ENCODE assay signal across 8 mouse cellular contexts in the genomic region with DNA sequence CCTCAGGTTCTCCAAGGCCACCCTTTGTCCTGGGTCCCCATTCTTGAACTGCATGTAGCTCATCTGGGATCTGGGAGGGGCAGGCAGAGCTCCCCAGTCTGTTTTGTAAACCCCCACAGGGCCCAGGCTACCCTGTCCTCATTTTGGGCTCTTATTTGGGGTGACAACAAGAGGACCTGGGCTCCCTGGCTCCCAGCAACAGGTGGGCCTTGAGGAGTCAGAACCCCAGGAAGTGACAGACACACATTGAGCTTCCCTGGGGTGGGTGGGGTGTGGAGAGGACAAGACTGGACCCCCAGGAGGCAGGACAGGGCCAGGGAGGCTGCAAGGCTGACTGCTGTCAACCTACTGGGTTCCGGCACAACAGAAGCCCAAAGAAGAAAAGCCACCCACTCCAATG. TPM values are rescaled to one million over a fixed set of nuclear protein-coding genes. Genes with fewer than 3 reads are reported as not detected.
DNase-seq lines count a peak whose midpoint lies in the region; ATAC-seq and TF ChIP-seq lines count a peak whose summit lies in the region.

No protein-coding gene starts in this region.

- no peaks in the 10 kb centered on the region for H3K9me3 ChIP-seq in neural tube, embryonic 11.5 days (ENCODE audit: control insufficient read depth, low read length)
- no peaks in the 10 kb centered on the region for H3K9me3 ChIP-seq in limb, embryonic 15.5 days
- no peaks in the 10 kb centered on the region for H3K9me3 ChIP-seq in stomach, postnatal 0 days (ENCODE audit: control insufficient read depth, low read length)

- H3K4me3 ChIP-seq in neural tube, embryonic 11.5 days (ENCODE audit: low read depth, low read length) = peak overlapping the region; percentile 85
- peak overlapping the region; percentile 98 for H3K4me3 ChIP-seq in limb, embryonic 15.5 days
- peak overlapping the region; percentile 90 for H3K4me3 ChIP-seq in stomach, postnatal 0 days (ENCODE audit: low read depth, low read length)

- H3K36me3 ChIP-seq in neural tube, embryonic 11.5 days (ENCODE audit: control insufficient read depth, insufficient read depth, low read length) = no peaks in the 10 kb centered on the region
- H3K36me3 ChIP-seq in limb, embryonic 15.5 days = peaks cover 14% of the 10 kb centered on the region
- no peaks in the 10 kb centered on the region for H3K36me3 ChIP-seq in stomach, postnatal 0 days (ENCODE audit: control insufficient read depth, insufficient read depth, low read length)

- peak overlapping the region; percentile 88 for H3K9ac ChIP-seq in neural tube, embryonic 11.5 days (ENCODE audit: low read length)
- peak overlapping the region; percentile 99 for H3K9ac ChIP-seq in limb, embryonic 15.5 days
- H3K9ac ChIP-seq in stomach, postnatal 0 days (ENCODE audit: low read length) = peak overlapping the region; percentile 88

- no peak overlapping the region for H3K27ac ChIP-seq in neural tube, embryonic 11.5 days (ENCODE audit: low read depth, low read length)
- H3K27ac ChIP-seq in limb, embryonic 15.5 days = no peak overlapping the region
- peak overlapping the region; percentile 75; the same call in 1 of the 2 replicates for H3K27ac ChIP-seq in stomach, postnatal 0 days (replicated peaks)

- H3K27me3 ChIP-seq in neural tube, embryonic 11.5 days (ENCODE audit: control insufficient read depth, insufficient read depth, low read length) = no peaks in the 10 kb centered on the region
- no peaks in the 10 kb centered on the region for H3K27me3 ChIP-seq in limb, embryonic 15.5 days
- no peaks in the 10 kb centered on the region for H3K27me3 ChIP-seq in stomach, postnatal 0 days (ENCODE audit: control insufficient read depth, insufficient read depth, low read length)

- 81% methylated on average over 1 of the region's 1 CpGs for WGBS in neural tube, embryonic 11.5 days
- 68% methylated on average over 1 of the region's 1 CpGs for WGBS in limb, embryonic 15.5 days
- 61% methylated on average over 1 of the region's 1 CpGs for WGBS in stomach, postnatal 0 days

- no peak for TF ChIP-seq CTCF in stomach, postnatal 0 days (IDR thresholded peaks at IDR 0.05; ENCODE audit: low read depth)

- TF ChIP-seq EP300 in stomach, postnatal 0 days (optimal IDR thresholded peaks at IDR 0.05) = no peak

- H3K4me1 ChIP-seq in neural tube, embryonic 11.5 days (ENCODE audit: control insufficient read depth, insufficient read depth, low read length) = peaks cover 25% of the 10 kb centered on the region
- H3K4me1 ChIP-seq in limb, embryonic 15.5 days = peaks cover 39% of the 10 kb centered on the region
- peaks cover 2% of the 10 kb centered on the region; the same call in 1 of the 2 replicates for H3K4me1 ChIP-seq in stomach, postnatal 0 days (replicated peaks; ENCODE audit: control insufficient read depth, insufficient read depth)

- DNase-seq in cerebellum, adult 9-10 months = peak; percentile 71
- DNase-seq in cerebellum, postnatal 36 days = no peak
- DNase-seq in neural tube, embryonic 11.5 days (ENCODE audit: low spot score) = no peak
- no peak for DNase-seq in neural tube, embryonic 10.5 days (ENCODE audit: extremely low spot score, low spot score)
- no peak for DNase-seq in stomach, postnatal 0 days (ENCODE audit: low spot score)
- DNase-seq in layer of hippocampus, postnatal 10 days (ENCODE audit: low spot score in 2 of 2) = no peak
- DNase-seq in kidney, postnatal 4 days = no peak

- H3K4me2 ChIP-seq in neural tube, embryonic 11.5 days (ENCODE audit: low read depth) = peak overlapping the region; percentile 98
- H3K4me2 ChIP-seq in limb, embryonic 15.5 days = peak overlapping the region; percentile 89
- peak overlapping the region; percentile 98 for H3K4me2 ChIP-seq in stomach, postnatal 0 days (replicated peaks; ENCODE audit: low read depth)

- ATAC-seq in neural tube, embryonic 11.5 days (ENCODE audit: insufficient read depth, low FRiP score, low TSS enrichment) = no peak
- ATAC-seq in limb, embryonic 15.5 days (ENCODE audit: insufficient number of reproducible peaks, low FRiP score, low TSS enrichment, low read depth) = no peak
- ATAC-seq in stomach, postnatal 0 days (ENCODE audit: low FRiP score, low TSS enrichment) = no peak

RNA-seq across cellular contexts. Expression of a gene that starts 1.4 kb away (rescaled TPM):
- 74.6 and 78.8 TPM in 2 replicates for polyA plus RNA-seq in neural tube, embryonic 11.5 days (2014; fragmentation: Nextera tagmentation; extraction: Ambion mirVana)
- polyA plus RNA-seq in limb, embryonic 15.5 days (2015; fragmentation: Nextera tagmentation; extraction: Ambion mirVana) = 80.4 and 81.7 TPM in 2 replicates
- 62.5 and 70.7 TPM in 2 replicates for polyA plus RNA-seq in stomach, postnatal 0 days (2015; fragmentation: Nextera tagmentation; extraction: Ambion mirVana)
- 100 to 1,000 TPM; 124 to 125 TPM for total RNA-seq in layer of hippocampus, postnatal 10 days (2021)

RNA-seq across cellular contexts. Expression of a gene that starts 15.7 kb away (rescaled TPM):
- polyA plus RNA-seq in neural tube, embryonic 11.5 days (2014; fragmentation: Nextera tagmentation; extraction: Ambion mirVana) = 266 and 278 TPM in 2 replicates
- polyA plus RNA-seq in limb, embryonic 15.5 days (2015; fragmentation: Nextera tagmentation; extraction: Ambion mirVana) = 517 and 519 TPM in 2 replicates
- 429 and 495 TPM in 2 replicates for polyA plus RNA-seq in stomach, postnatal 0 days (2015; fragmentation: Nextera tagmentation; extraction: Ambion mirVana)
- total RNA-seq in layer of hippocampus, postnatal 10 days (2021) = 100 to 1,000 TPM; 582 to 612 TPM

RNA-seq across cellular contexts. Expression of a gene that starts 19.6 kb away (rescaled TPM):
- polyA plus RNA-seq in neural tube, embryonic 11.5 days (2014; fragmentation: Nextera tagmentation; extraction: Ambion mirVana) = 0.41 TPM in 2 replicates
- polyA plus RNA-seq in limb, embryonic 15.5 days (2015; fragmentation: Nextera tagmentation; extraction: Ambion mirVana) = 7.3 and 7.9 TPM in 2 replicates
- 9.8 and 10.1 TPM in 2 replicates for polyA plus RNA-seq in stomach, postnatal 0 days (2015; fragmentation: Nextera tagmentation; extraction: Ambion mirVana)
- total RNA-seq in layer of hippocampus, postnatal 10 days (2021) = 1 to 10 TPM; 1.9 to 3.2 TPM

RNA-seq across cellular contexts. Expression of a gene that starts 30.7 kb away (rescaled TPM):
- 7.0 and 7.3 TPM in 2 replicates for polyA plus RNA-seq in neural tube, embryonic 11.5 days (2014; fragmentation: Nextera tagmentation; extraction: Ambion mirVana)
- polyA plus RNA-seq in limb, embryonic 15.5 days (2015; fragmentation: Nextera tagmentation; extraction: Ambion mirVana) = 39.7 and 41.7 TPM in 2 replicates
- polyA plus RNA-seq in stomach, postnatal 0 days (2015; fragmentation: Nextera tagmentation; extraction: Ambion mirVana) = 4.8 and 6.9 TPM in 2 replicates
- total RNA-seq in layer of hippocampus, postnatal 10 days (2021) = 10 to 100 TPM; 25.6 to 26.6 TPM

RNA-seq across cellular contexts. Expression of a gene that starts 43.7 kb away (rescaled TPM):
- 0.45 and 0.58 TPM in 2 replicates for polyA plus RNA-seq in neural tube, embryonic 11.5 days (2014; fragmentation: Nextera tagmentation; extraction: Ambion mirVana)
- 0.67 and 0.72 TPM in 2 replicates for polyA plus RNA-seq in limb, embryonic 15.5 days (2015; fragmentation: Nextera tagmentation; extraction: Ambion mirVana)
- 1.0 and 1.5 TPM in 2 replicates for polyA plus RNA-seq in stomach, postnatal 0 days (2015; fragmentation: Nextera tagmentation; extraction: Ambion mirVana)
- total RNA-seq in layer of hippocampus, postnatal 10 days (2021) = under 1 TPM in 1 of 2 experiments, not detected in 1; 0.30 TPM
